Mouse (Mus musculus) MEL-GATA-1-ER (cell line): ENCODE results near the gene Rbm5.

ENCODE experiments used
- DNase-seq: peaks from one replicate; pipeline ENCODE4 v3.0.0-alpha.2; 2012; ENCODE audit warnings: low read depth; ENCODE audit errors: extremely low read depth

Rbm5 gene

DNA sequence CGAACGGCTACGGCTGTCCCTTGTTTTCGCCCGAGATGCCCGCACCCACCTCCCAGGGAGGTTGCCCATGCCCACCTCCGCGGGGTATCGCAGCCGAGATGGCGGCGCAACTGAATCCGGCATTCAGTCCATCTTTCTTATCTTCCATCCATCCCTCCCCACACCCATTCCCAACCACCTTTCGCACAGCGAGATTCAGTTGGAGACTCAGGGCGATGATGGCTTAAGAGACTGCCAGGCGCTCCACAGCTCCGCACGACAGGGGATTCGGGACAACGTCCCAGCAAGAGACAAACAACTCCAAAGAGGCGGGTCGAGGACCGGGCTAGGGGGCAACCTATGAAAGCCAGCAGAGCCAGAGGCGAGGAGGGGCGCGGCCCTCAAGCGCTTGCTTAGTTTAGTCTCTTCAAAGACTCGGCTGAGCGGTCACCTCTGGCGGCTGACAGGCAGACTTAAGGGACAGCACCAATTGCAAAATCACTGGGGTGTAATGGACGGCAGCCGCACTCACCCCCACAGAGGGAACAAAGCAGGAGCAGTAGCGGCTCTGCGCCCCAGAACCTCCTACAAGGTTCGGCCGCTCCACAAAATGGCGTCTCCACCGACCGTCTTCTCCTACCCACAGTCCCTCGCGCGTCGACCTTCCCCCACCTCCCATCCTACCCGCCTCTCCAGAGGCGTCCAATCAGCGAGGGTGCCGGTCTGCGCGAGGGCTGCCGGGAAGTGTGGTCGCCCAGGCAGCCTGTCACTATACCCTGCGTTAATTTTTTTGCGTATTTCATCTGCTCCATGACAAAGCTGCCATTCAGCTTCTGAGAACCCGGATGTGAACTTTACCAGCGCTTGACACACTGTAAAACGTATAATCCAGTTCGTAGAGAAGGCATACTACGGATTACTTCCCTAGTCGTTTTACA lies at the start of gene Rbm5:
Gene Rbm5 (minus strand): TSS at position 623 of the 917 bp plus-strand sequence.
- peak; percentile 94 for DNase-seq

DNA sequence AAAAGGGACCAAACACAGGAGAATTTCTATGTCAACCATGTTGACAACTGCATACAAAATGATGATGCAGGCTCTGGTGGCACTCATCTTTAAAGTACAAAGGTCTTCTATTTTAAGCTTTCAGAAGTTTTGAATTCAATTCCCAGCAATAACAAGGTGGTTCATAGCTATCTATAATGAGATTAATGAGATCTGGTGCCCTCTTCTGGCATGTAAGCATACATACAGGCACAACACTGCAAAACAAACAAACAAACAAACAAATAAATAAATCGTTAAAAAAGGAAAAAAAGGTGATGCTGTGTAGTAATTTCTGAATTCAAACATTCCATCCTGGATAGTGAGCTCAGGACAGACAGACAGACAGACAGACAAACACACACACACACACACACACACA lies 41.3 kb upstream of the Rbm5 start:
- DNase-seq = no peak

DNA sequence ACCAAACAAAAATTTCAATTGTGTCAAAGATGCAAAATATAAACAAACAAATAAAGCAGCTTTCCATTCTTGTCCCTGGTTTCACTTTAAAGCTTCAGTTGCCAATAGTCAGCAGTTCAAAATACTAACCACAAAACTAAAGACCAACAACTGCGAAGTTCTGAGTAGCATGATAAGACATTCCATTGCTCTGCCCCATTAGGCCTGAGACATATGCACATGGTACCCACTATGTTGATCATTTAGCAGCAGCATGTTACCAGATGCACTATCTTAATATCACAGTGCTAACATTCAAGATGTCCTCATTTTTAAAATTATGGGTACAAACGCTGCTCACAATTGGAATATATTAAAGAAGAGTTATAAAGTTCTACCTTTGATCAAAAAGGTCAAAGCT lies 40.2 kb upstream of the Rbm5 start:
- no peak for DNase-seq

DNA sequence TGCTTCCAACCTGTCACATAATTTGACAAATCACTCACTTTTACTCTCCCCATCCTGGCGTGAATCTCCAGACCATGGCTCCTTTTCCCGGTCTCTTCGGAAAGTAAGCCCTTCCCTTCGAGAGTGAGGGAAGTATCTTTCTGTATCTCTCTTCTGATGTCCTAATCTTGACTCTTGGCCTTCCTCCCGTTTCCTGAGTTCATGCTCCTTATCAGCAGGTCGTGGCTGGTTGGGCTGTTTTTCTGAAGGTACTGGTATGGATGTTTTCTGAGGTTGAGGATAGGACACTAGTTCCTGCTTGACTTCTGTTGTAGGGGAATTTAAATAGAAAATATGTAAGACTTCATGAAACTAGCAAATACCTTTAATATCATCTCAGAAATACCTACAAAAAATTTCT lies 20.9 kb upstream of the Rbm5 start:
- no peak for DNase-seq

DNA sequence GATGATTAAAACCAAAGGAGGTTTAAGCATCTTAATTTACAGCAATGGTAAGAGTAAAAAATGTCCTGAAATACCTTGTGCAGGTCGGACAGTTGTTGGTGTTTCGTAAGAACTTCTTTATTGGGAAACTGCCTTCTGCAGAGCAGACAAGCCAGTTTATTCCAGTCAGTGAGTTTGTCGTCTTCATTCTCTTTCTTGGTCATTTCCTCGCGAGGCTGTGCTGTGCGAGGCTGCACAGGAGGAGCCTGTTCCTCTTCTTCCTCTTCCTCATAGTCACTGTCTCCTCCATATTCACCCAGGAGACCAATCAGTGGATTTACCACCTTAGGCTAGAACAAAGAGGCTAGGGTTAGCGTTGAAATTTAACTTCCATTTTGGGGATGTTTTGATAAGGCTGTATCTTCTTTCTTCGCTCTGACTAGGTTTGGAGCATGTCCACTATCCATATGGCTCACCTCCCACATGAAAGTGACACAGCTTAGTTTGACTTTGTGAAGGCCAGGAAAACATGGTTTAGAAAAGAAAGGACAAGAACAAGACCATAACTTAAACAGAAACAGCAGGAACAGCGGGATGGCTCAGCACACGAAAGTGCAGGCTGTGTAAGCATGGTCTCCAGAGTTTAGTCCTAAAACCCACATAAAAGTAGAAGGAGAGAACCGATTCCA lies 11.9 kb upstream of the Rbm5 start:
- no peak for DNase-seq

DNA sequence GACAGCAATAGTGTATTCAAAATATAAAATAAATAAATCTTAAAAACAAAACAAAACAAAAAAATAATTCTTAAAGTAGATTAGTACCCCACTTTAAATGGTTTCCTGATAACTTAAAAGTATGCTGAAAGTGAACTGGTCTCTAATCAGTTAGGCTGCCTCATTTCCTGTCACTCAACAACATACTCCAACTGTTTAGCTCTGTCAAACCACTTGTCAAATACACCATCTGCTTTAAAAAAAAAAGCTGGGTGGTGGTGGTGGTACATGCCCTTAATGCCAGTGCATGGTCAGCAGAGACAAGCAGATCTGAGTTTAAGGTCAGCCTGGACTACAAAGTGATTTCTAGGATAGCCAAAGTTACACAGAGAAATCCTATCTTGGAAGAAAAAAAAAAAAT lies 6.0 kb upstream of the Rbm5 start:
- DNase-seq = no peak

DNA sequence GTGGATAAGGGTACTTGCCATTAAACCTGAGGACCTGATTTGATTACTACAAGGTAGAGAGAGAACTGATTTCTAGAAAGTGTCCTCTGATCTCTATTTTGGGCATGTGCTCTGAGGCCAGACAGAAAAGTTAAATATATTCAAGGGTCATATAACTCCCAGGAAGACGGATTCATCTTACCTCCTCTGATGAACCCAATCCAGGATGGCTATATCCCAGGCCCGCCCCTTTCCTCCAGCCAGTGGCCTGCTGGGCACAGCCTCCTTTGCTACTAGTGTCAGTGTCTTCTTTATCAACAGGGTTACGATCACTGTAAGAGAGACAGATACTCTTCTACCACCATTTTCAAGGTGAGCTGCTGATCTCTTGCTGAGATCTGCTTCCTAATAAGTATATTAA lies 3.6 kb upstream of the Rbm5 start:
- no peak for DNase-seq

DNA sequence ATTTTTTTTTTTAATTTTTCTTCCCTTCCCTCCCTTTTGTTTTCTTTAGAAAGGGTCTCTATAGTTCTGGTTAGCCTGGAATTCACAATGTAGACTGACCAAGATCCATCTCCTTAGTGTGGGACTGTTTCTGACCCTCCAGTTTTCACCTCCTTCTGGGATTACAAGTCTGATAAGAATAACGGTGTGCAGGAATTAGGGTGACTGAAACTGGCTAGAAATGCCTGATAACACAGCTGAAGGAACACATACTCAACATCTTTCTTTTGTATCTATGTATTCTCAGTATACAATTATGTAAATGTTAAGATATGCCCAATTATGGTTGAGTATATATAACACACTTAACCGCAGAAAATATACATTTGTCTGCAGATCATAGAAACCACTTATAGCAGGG lies 986 bp upstream of the Rbm5 start:
- no peak for DNase-seq

DNA sequence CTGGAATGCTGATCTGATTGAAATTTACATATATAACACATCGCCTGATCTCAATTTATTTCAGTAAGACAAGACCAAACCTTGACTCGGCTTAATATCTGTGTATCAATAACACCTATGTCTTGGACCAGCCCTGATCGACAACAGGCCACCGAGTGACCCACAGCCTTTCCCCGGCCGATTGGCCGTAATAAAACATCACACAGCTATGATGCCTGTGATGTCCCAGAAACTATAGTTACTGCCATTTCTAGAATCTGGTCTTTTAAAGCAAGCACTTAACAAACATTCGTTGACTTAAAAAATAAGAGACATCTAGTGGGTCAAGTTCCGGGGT lies 791 bp downstream of the Rbm5 start:
- DNase-seq = no peak

DNA sequence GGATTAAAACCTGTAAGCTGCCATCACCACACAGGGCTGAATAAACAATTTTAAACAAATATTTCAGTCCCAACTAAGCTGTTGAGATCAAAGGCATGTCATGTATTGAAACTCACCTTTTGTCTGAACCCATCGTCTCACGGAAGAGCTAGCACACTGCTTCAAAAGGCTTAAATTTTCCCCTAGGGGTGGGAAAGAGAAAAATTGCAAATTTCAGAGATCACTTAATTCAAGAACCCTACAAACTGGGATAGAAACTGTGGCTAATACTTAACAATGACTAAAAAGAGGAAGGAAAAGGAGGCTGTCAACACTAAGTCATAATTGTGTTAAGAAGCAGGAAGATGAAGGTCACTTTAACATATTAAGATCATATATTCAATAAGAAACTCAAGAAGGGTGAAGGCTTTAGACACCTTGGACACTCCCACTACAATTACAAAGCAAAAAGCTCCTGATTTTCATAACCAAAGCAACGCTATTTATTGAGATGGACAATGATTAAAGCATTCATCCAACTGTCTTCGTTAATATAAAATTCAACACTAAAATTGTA lies 1.3 kb downstream of the Rbm5 start:
- DNase-seq = peak; percentile 80

DNA sequence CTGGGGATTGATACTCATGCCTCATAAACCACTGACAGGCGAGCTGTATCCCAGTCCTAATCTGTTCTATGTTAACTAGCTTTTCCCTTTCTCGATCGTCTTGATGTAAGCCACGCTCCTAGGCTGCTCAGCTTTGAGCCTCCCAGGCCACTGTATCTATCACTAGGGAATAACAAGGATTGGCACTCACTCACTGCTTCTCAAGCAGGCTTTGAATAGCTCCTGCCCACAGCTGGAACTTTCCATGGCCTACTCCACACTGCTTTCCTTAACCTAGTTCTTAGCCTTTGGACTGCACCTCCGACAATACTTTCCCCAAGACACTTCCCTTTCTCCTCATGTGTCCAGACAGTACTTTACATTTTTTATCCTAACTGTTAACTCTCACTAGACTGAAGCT lies 1.9 kb downstream of the Rbm5 start:
- no peak for DNase-seq

DNA sequence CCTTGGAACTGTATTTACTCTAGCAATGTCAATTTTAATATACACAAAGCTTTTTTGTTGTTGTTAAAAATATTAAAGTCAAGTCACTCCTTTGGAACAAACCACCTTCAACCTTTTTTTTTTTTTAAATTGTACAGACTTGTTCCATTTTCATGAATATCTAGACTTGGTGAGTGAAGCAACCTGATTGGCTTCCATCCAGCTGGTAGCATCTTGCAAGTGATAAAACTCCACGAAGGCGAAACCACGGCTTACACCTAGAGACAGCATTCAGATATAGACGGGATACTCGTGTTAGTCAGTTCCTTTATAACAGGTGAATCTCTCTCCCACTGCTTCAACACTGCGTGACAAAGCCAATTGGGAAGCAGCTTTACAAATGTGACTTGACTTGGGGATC lies 11.2 kb downstream of the Rbm5 start:
- DNase-seq = no peak

DNA sequence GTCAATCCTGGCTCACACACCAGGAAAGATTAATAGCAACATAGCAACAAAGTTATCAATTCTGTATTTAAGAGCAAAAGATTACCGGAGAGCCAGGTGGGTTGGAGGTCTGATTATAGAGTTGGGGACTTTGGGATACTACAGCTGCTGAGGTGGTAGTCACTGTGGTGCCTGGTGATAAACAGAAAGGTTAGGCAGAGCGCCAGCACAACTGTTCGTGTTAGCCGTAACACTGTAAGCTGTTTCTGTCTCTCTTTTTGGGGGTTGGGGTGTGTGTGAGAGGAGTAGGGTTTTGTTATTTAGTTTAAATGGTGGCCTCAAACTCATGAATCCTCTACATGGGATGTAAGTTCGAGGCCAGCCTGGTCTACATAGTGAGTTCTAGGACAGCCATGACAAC lies 20.4 kb downstream of the Rbm5 start:
- DNase-seq = no peak

DNA sequence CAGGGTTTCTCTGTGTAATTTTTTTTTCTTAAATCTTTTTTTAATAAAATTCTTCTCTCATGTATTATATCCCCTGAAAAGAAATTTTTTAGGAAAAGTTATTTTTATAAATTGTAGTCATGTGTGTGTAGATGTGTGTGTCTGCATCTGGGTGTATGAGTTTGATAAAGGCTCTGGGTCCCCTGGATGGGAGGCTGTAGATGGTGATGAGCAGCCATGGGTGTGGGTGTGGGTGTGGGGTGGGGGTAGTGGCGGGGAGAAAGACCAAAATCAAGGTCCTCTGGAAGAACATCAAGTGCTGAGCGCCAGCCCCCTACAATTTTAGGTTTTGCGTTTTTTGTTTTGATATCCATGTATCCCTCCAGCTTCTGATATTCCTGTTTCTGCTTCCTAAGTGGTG lies 22.7 kb downstream of the Rbm5 start:
- no peak for DNase-seq

DNA sequence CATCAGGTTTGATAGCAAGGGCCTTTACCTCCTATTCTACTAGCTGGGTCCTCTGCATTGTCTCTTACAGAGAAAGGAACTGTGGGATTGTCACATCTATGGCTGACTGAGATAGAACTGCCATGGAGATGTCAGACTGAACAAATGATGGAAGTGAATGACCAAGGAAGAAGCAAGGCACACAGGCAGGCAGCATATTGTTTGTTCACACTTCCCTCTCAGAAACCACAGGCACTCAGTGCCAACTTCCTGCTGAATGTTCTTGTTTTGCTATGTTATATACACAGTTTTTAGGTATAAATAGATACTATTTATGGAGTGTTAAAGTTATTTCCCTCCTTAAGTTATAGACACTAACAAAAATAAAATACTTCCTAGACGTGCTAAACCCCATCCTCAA lies 23.5 kb downstream of the Rbm5 start:
- DNase-seq = no peak

DNA sequence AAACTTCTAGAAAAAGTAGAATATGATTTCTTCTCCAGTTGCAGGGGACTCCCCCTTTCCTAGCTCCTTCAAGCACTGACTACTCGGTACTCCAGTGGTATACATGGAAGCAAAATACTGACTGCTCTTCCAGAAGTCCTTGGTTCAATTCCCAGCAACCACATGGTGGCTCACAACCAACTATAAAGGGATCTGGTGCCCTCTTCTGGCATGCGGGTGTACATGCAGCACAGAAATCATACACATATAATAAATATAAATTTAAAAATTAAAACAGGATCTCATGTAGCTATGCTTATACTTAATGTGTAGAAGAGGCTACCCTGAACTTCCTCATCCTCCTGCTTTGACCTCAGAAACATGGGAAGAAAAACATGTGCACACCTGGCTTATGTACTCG lies 24.1 kb downstream of the Rbm5 start:
- DNase-seq = no peak

DNA sequence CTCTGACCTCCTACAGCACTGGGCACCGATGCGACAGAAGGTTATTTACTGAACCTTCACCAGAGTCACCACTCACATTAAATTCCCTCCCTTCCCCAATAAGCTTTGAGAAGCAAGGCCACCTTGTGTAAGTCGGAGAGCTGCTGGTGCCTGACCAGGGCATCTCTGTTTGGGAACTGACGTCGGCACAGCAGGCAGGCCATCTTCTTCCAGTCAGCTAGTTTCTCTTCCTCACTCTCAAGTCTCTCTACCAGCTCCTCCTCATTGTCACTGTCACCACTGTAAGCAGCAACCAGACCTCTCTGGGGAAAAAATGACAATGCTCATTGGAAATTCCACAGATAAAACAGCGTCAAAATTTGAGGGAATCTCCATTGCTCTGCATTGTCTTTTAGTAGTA lies 26.7 kb downstream of the Rbm5 start:
- DNase-seq = no peak

DNA sequence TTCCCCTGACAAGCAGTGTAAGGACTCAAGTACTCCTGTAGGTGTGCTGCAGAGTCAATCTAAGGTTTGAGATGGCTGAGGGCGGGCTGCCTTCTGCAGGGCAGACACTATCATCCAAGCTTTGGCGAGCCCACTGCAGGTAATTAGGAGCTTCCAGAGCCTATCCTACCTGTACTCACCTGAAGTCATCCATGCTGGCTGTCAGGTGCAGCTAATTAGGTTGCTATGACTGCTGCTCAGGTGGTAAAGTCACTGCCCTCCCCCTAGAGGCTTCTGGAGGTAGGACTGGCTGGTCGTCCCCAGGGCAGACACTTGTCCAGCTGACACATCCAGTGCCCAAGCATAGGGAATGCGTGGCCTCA lies 32.0 kb downstream of the Rbm5 start:
- no peak for DNase-seq

DNA sequence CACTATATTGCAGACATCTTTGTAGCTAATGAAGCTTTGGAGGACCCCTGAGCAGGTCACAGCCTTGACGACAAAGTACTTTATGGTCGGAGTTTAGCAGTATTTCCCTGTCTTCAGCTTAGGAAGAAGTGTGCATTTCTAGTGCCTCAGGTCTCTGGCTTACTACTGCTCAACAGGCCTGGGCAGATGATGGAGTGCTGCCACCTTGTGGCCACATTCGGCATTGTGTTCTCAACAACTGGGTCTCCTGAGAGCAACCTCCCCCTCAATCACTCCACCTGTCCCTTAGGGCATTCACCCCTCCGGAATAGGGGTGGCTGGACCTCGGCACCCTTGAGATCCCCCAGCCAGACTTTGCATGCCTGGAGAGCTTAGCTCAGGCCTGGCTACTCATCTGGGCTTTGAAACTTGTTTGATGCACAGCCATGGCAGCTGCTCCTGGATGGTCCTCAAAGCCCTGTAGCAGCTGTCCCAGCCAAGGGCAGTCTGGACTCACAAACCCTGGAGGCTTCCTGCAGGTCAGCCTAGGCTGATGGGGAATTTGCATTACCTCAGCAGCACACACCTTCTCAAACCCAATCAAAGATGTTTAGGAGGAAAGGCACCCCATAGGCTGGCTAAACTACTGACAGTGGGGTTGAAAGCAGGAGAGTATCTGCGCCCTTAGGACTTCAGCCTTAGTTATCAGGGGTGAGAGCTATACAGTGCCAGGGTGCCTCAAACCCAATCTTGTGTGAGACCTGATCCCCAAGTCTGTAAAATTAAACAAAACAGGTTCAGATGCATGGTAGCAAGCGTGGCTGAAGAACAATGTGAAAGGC lies 32.6 kb downstream of the Rbm5 start:
- DNase-seq = peak; percentile 64

DNA sequence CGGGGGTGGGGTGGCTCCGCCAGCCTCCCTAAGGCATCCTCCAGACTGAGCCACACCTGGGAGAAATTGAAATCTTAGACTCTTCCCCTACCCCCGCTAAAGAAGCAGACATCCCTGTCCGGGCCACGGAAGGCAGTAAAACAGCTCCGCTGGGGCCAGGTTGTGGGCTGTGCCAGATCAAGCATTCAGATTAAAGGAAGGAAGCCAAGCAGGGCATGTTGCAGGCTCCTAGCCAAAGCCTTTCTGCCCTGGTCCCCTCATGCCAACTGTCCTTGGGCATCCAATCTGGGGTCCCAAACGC lies 34.7 kb downstream of the Rbm5 start:
- no peak for DNase-seq

DNA sequence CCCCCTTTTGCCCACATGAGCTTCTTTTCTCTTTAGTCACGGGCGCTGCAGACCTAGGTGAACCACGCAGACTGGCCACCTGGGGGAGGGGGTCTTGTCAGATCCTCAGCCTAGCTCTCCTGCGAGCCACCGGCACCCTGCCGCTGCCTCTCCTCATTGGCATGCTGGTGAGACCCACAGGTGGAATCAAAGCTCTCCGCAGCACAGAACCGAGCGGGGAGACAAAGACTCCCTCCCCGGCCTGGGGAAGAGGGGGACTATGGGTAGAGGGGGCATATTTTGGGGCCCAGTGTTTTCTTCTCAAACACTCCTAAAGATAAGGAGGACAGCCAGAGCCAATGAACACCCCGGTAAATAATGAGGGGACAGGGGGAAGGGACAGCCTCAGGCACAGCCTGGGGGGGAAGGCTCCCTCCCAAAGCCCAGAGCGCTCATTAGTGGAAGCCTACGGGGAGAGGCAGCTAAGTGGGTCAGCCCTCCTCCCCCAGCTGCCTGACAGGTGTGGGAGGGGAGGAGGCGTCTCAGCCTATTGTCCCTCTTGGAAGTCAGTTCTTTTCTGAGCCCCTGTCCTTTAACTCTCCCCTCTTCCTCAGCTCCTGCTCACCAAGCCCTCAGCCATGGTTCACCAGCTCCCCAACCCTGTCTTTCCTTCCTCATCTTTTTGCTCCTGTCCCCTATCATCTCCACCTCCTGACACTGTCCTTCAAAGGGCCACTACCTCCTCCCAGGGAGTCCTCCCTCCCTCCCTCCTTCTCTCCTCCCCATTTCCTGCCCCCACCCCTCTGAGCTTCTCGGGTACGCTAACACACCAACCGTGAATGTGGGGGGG lies 35.2 kb downstream of the Rbm5 start:
- DNase-seq = no peak
